Mouse (Mus musculus) adrenal gland, adult (tissue): Measurements from ENCODE around the gene Wasf2.

ENCODE experiments used
- DNase-seq, 2 experiments: peaks; one replicate each; pipeline ENCODE4 v3.0.0; 2022 to 2023; ENCODE audit warnings: low spot score in 1 of 2; ENCODE audit not compliant: inconsistent age in 2 of 2

The Wasf2 gene

GRCm38 (mm10) chr4:133227636-133228035, 97.3 kb downstream of the Wasf2 start:
- peak in 1 of 2 experiments; percentile 76 for DNase-seq

GRCm38 (mm10) chr4:133229582-133229981, 99.3 kb downstream of the Wasf2 start:
- DNase-seq = no peak

DNA sequence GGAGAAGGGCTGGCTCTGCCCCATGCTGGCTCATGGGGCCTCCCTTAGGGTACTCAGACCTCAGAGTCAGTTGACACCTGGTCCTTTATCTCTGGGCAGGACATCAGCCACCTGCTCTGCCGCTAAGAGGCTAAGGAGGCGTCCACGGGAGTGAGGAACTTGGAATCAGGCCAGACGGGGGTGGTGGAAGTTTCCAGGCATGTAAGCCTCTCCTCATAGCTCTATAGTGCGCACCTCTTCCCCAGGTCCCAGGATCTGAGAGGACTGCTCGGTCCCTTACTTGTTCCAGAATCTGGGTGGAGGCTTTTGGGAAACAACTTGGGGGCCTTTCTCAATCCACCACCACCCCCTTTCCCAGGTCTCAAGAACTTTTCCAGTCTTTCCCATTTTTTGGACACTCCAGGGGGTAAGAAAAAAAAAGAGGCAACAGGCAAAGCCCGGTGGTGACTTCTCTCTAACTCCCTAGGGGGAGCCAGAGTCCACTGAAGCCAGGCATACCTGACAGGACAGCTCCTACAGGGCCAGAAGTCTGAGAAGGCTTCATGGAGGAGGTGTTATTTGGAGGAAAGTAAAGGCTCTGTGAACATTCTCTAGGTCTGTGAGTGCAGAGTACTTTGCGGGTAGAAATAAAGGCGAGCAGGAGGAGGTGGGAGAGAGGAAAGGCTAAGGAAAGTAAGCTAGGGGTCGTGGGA, 103.1 kb downstream of the Wasf2 start:
- DNase-seq = peak in 1 of 2 experiments; percentile 85

DNA sequence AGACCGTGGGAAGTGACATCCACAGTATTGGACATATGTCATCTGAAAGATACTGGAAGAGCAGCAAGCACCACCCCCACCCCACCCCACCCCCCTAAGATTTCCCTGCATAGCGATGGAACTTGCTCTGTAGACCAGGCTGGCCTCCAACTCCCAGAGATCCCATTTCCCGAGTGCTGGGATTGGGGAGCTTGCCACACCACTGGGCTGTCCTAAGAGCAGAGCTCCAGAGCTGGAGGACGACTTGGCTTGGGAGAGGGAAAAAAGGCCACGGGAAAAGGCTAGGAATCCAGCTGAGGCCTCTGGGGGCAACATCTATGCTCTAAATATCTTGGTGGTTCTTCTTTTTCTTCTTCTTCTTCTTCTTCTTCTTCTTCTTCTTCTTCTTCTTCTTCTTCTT, 104.5 kb downstream of the Wasf2 start:
- no peak for DNase-seq

- no peak for DNase-seq
Observed at GRCm38 (mm10) chr4:133235415-133235814, 105.1 kb downstream of the Wasf2 start.

DNA sequence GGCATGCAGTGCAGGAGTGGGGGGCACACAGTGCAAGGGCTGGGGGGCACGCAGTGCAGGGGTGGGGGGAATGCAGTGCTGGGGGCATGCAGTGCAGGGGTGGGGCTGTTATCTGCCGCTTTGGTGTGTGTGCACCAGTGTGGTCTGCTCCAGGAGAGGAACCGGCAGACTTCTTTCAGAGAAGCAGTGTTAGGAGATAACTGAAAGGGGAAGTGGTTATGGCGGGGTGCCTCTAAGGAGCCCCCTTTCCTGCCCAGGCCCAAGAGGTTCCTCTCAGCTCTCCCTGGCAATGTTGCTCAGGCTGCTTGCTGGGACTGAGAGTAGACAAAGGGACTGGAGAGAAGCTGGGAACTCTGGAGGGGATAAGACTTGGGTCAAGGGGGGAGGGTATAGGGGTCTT, 107.6 kb downstream of the Wasf2 start:
- peak in 1 of 2 experiments; percentile 29 for DNase-seq

GRCm38 (mm10) chr4:133240490-133240921, 110.2 kb downstream of the Wasf2 start, which contains the start of gene Map3k6:
TSS of gene Map3k6 (plus strand) at chr4:133240818.
- peak; percentile 95 for DNase-seq

DNA sequence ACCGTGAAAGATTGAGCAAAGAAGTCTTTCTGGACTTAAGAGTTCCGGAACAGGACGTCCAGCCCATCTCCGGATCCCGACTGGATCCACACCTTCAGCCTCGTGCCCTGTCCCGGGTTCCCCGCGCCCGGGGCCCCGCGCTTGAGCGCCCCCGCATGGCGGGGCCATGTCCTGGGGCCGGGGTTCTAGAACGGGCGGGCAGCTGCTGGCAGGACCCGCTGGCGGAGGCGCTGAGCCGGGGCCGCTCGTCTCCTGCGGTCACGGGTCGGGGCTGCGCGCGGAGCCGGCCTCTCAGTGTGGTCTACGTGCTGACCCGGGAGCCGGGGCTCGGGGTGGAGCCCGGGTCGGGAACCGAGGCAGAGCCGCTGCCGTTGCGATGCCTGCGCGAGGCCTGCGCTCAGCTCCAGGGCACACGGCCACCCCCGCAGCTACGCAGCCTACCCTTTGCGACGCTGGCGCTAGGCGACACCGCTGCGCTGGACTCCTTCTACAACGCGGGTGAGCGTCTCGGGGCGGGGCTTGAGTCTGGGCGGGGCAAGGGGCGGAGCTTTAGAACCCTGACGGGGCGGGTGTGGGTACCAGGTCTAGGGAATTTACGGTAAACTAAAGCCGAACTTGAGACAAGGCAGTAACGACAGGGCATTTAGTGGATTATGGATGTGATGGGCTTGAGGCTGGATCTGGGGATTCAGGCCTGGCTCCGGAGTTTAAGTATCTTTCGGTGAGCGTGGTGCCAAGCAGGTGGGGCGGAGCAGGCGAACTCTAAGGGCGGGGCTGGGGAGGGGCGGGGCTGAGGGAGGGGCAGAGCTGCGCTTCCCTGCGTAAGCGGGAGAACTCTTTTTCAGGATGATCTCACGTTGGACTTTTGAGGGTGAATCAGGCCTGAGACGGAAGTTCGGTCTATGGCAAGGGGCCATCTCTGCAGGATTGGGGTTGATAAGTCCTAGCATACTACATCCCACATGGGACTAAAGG, 110.9 kb downstream of the Wasf2 start:
- DNase-seq = peak; percentile 94 to 100

GRCm38 (mm10) chr4:133241910-133242309, 111.6 kb downstream of the Wasf2 start:
- no peak for DNase-seq

DNA sequence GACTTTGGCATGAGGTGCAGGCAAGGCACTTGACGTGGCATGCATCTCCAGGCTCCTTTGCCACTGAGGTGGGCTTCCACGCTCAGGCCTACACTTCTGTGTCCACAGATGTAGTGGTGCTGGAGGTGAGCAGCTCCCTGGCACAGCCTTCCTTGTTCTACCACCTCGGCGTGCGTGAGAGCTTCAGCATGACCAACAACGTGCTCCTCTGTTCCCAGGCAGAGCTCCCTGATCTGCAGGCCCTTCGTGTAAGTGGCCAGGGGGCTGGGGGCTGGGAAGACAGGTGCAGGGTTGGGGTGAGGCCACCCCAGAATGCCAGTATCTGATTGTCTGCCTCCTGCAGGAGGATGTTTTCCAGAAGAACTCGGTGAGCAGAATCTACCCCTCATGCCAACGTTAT, 112.4 kb downstream of the Wasf2 start:
- no peak for DNase-seq

GRCm38 (mm10) chr4:133243538-133243937, 113.2 kb downstream of the Wasf2 start:
- no peak for DNase-seq

- DNase-seq = no peak
Observed at GRCm38 (mm10) chr4:133244289-133244688, 114.0 kb downstream of the Wasf2 start.

DNA sequence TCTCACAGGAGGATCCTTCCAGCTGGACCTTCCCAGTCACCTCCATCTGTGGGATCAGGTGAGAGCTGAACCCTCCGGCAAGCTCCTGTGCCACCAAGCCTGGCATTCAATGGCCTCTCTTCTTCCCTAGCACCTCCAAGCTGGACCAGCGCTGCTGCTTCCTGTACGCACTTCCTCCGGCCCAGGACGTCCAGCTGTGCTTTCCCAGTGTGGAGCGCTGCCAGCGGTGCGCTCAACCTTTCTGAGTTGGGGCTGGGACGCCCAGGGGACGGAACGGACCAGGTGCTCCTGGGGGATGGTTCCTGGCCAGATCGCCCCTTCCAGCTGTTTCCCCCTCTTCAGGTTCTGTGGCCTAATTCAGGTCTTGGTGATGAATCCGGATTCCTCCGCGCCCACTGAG, 116.8 kb downstream of the Wasf2 start:
- DNase-seq = peak in 1 of 2 experiments; percentile 65

DNA sequence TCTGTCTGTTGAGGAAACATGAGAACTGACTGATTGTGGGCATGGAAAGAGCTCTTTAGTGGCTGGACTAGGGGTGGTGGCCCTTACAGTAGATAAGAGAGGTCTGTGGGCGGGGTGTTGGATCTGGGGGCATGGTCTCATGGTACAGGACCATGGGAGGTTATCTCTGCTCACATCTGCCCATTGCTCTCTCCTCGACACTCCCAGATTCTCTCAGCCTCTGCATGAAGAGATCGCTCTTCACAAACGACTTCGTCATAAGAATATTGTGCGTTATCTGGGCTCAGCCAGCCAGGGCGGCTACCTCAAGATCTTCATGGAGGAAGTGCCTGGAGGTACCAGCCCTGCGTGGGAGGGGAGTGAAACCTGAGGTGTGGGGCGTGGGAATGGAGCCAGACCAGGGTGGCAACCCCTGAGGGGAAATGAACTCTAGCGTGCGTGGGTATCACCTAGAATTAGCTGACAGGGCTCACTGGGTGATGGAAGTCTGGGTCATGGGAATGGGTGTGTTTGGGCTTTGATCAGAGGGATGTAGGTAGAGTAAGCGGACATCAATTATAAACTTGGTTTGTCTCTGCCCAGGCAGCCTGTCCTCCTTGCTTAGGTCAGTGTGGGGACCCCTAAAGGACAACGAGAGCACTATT, 117.6 kb downstream of the Wasf2 start:
- DNase-seq = no peak
